Mouse (Mus musculus): ENCODE data around the gene E130308A19Rik.

E130308A19Rik gene

GRCm38 (mm10) chr4:59731544-59731943, 105.5 kb downstream of the E130308A19Rik start:
- DNase-seq = no peak

GRCm38 (mm10) chr4:59739321-59739720, 113.3 kb downstream of the E130308A19Rik start:
- no peak for DNase-seq

- DNase-seq = no peak
These were observed 113.9 kb downstream of the E130308A19Rik start for GRCm38 (mm10) chr4:59739882-59740281.

- DNase-seq = peak in 1 of 2 experiments; percentile 23
These were observed 127.6 kb downstream of the E130308A19Rik start for GRCm38 (mm10) chr4:59753491-59754140.

GRCm38 (mm10) chr4:59756332-59757082, 130.5 kb downstream of the E130308A19Rik start:
- peak; percentile 86 to 90 for DNase-seq

GRCm38 (mm10) chr4:59757452-59758435, 131.7 kb downstream of the E130308A19Rik start:
- no peak for DNase-seq

- DNase-seq = no peak
These were observed 134.0 kb downstream of the E130308A19Rik start for GRCm38 (mm10) chr4:59760016-59760415.

- DNase-seq = no peak
These were observed 134.8 kb downstream of the E130308A19Rik start for GRCm38 (mm10) chr4:59760636-59761364.

GRCm38 (mm10) chr4:59761365-59761729, 135.3 kb downstream of the E130308A19Rik start:
- DNase-seq = no peak

GRCm38 (mm10) chr4:59764950-59765349, 138.9 kb downstream of the E130308A19Rik start:
- DNase-seq = no peak

GRCm38 (mm10) chr4:59765385-59766005, 139.5 kb downstream of the E130308A19Rik start:
- no peak for DNase-seq

GRCm38 (mm10) chr4:59767717-59768116, 141.7 kb downstream of the E130308A19Rik start:
- DNase-seq = no peak

GRCm38 (mm10) chr4:59772171-59772879, 146.3 kb downstream of the E130308A19Rik start:
- DNase-seq = no peak

- DNase-seq = no peak
These were observed 151.8 kb downstream of the E130308A19Rik start for GRCm38 (mm10) chr4:59777828-59778227.

- no peak for DNase-seq
These were observed 154.6 kb downstream of the E130308A19Rik start for GRCm38 (mm10) chr4:59780568-59780967.

- DNase-seq = no peak
These were observed 157.1 kb downstream of the E130308A19Rik start for GRCm38 (mm10) chr4:59782853-59783684.

GRCm38 (mm10) chr4:59783685-59784279, 157.8 kb downstream of the E130308A19Rik start:
- peak; percentile 94 to 98 for DNase-seq

- no peak for DNase-seq
These were observed 159.4 kb downstream of the E130308A19Rik start for GRCm38 (mm10) chr4:59785412-59785811.

- peak; percentile 79 to 88 for DNase-seq
These were observed 160.7 kb downstream of the E130308A19Rik start for GRCm38 (mm10) chr4:59786661-59787060.

GRCm38 (mm10) chr4:59787126-59787525, 161.1 kb downstream of the E130308A19Rik start:
- DNase-seq = no peak

Measured in cerebellum, adult 18-20 months (tissue).